Mouse (Mus musculus) G1E (cell line): ENCODE results near the gene Gm14685.
"Not testable (repeated sequence)": the region's sequence is repeated elsewhere in the genome, so short reads cannot be mapped to it uniquely, and the experiment has no call there.

Experiments used
- CTCF ChIP-seq: IDR thresholded peaks from 2 replicates; pipeline ENCODE4 v1.5.1; 2012; ENCODE audit warnings: low read depth, low read length, inconsistent platforms, mixed read lengths
- GATA1 ChIP-seq: IDR thresholded peaks from 2 replicates; pipeline ENCODE4 v1.6.1; 2012; ENCODE audit warnings: borderline replicate concordance, low read length, inconsistent platforms, mixed read lengths
- GATA2 ChIP-seq: IDR thresholded peaks from 2 replicates; pipeline ENCODE4 v1.6.1; 2012; ENCODE audit warnings: low read depth, low read length, inconsistent platforms, borderline replicate concordance
- POLR2AphosphoS5 ChIP-seq: IDR thresholded peaks from 2 replicates; pipeline ENCODE4 v1.6.1; 2012; ENCODE audit warnings: low read depth, low read length, inconsistent platforms; ENCODE audit not compliant: insufficient replicate concordance
- TAL1 ChIP-seq: conservative IDR thresholded peaks from 2 replicates; pipeline ENCODE4 v1.6.1; 2012; ENCODE audit warnings: low read depth, low read length, inconsistent platforms, mixed read lengths

DNA sequence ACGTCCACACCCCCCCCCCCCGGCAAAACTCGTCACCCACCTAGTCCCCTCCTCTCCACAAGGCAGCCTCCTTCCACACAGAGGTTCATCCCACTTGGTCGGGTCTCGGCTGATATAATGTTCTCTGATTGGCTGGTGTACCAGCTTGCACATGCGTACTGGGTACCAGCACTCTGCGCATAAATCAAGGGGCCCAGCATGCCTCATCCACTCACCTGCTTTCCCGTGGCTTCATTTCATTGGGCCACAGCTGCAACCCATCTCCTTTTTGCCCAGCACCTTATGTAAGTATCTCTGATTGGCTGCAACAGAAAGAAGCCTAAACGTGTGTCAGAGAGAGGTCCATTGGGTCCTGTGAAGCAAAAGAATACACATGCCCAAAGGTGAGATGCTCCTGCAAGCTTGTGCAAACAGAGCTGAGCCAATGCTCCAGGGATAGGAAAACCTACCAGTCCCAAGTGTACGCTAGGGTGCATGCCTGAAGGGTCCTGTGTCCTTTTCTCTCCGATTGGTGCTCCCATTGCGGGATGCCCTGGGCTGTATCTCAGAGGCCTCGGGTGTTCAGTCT, 19.8 kb upstream of the Gm14685 start, which contains the start of gene Xlr3a:
- TF ChIP-seq CTCF, POLR2AphosphoS5, TAL1, GATA1, GATA2: not testable (repeated sequence)
